Mouse (Mus musculus): ENCODE data around the gene 1700016H13Rik. TPM values are rescaled to one million over a fixed set of nuclear protein-coding genes. Genes with fewer than 3 reads are reported as not detected.
A peak's percentile ranks its signal among the peaks of the same experiment; 100 is the strongest.

Gene 1700016H13Rik
- polyA plus RNA-seq, 1 experiment = not detected

DNA sequence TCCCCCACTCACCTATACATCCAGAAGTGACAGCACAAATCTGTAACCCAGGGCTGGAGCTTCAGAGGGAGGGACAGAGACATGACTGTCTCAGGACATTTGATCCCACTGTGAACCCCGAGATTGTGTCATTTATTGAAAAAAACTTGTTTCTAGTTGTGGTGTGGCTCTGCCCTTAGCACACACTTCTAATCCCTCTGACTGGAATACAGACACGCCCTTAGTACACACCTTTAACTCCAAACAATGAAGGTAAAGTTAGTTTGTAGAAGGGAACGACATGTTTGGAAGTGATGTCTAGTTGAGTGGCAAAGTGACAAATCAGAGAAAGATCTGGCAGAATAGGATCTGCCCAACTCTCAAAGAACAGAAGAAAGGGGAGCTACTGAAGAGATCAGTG, 16.0 kb upstream of the 1700016H13Rik start:
- Histone ChIP-seq H3K27ac (ENCODE audit: insufficient read depth, low read length) (no peak overlapping the region), H3K4me3 (replicated peaks; ENCODE audit: insufficient read depth, low read depth, low read length) (no peak overlapping the region), H3K4me1 (ENCODE audit: control insufficient read depth, insufficient read depth, low read length) (no peaks in the 10 kb centered on the region), H3K27me3 (ENCODE audit: control insufficient read depth, insufficient read depth, low read length) (no peaks in the 10 kb centered on the region)
- TF ChIP-seq CTCF (IDR thresholded peaks at IDR 0.05; ENCODE audit: borderline replicate concordance, insufficient read depth, low read depth, low read length) (no peak), POLR2A (IDR thresholded peaks at IDR 0.05; ENCODE audit: borderline replicate concordance, insufficient read depth, low read length) (no peak)
- WGBS = 80% methylated on average over 3 of the region's 3 CpGs
- DNase-seq = no peak

DNA sequence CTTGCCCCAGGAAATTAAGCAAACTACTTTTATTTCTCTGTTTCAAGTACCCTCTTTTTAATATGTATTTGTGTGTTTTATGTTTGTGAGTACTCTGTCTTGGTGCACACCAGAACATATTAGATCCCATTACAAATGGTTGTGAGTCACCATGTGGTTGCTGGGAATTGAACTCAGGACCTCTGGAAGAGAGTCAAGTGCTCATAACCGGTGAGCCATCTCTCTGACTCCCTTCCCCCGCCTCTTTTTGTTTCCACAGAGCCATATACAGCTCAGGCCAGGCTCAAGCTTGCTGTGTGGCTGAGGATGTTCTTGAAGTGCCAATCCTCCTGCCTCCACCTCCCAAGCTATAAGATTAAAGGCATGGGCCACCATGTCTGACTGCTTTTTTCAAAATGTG, 10.1 kb upstream of the 1700016H13Rik start:
- WGBS = 62% methylated on average over 2 of the region's 2 CpGs
- H3K27me3 ChIP-seq (ENCODE audit: control insufficient read depth, insufficient read depth, low read length) = no peaks in the 10 kb centered on the region
- H3K4me3 ChIP-seq (replicated peaks; ENCODE audit: insufficient read depth, low read depth, low read length) = no peak overlapping the region
- H3K4me1 ChIP-seq (ENCODE audit: control insufficient read depth, insufficient read depth, low read length) = no peaks in the 10 kb centered on the region
- TF ChIP-seq POLR2A (IDR thresholded peaks at IDR 0.05; ENCODE audit: borderline replicate concordance, insufficient read depth, low read length) (no peak), CTCF (IDR thresholded peaks at IDR 0.05; ENCODE audit: borderline replicate concordance, insufficient read depth, low read depth, low read length) (no peak)
- no peak overlapping the region for H3K27ac ChIP-seq (ENCODE audit: insufficient read depth, low read length)
- no peak for DNase-seq

DNA sequence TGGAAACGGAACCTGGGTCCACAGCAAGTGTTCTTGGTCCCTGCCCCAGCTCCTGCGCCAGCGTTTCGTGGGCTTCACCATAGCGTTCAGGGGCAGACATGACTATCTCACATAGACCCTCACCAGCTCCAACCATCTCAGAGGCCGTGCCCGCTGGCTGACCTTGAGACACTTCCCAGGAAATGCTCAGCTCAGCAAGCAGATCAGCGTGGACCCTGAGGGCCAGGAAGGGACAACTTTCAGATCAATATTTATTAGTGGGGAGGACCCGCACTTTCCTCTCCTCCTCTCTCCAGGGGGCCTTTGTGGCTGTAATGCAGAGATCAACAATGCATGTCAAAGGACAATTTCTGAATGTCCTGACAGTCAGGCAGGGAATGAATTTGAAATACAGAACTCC, 9.1 kb upstream of the 1700016H13Rik start:
- WGBS = 64% methylated on average over 9 of the region's 9 CpGs
- no peak overlapping the region for H3K4me3 ChIP-seq (replicated peaks; ENCODE audit: insufficient read depth, low read depth, low read length)
- DNase-seq = no peak
- no peak overlapping the region for H3K27ac ChIP-seq (ENCODE audit: insufficient read depth, low read length)
- TF ChIP-seq POLR2A (IDR thresholded peaks at IDR 0.05; ENCODE audit: borderline replicate concordance, insufficient read depth, low read length) = no peak
- no peak for TF ChIP-seq CTCF (IDR thresholded peaks at IDR 0.05; ENCODE audit: borderline replicate concordance, insufficient read depth, low read depth, low read length)
- H3K27me3 ChIP-seq (ENCODE audit: control insufficient read depth, insufficient read depth, low read length) = no peaks in the 10 kb centered on the region
- H3K4me1 ChIP-seq (ENCODE audit: control insufficient read depth, insufficient read depth, low read length) = no peaks in the 10 kb centered on the region

DNA sequence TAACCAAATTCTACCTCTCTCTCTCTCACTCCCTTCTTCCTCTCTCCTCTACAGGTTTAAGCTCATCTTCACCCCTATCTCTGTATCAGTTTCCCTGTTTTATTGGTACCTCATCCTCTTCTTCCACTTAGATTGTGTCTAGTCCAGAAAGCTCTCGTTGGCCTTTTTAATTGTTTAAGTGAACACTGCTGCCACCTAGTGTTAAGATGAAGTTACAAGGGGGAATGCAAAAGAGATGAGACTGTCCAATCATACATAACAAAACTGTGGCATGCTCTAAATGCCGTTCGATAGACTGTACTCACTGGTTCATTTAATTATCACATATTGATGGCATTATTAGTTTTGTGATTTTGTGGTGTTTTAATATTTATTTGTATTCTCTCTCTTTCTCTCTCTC, 3.8 kb upstream of the 1700016H13Rik start:
- TF ChIP-seq CTCF (IDR thresholded peaks at IDR 0.05; ENCODE audit: borderline replicate concordance, insufficient read depth, low read depth, low read length) (peak; percentile 25; the same call in 1 of the 2 replicates), POLR2A (IDR thresholded peaks at IDR 0.05; ENCODE audit: borderline replicate concordance, insufficient read depth, low read length) (no peak)
- Histone ChIP-seq H3K4me1 (ENCODE audit: control insufficient read depth, insufficient read depth, low read length) (no peaks in the 10 kb centered on the region), H3K27ac (ENCODE audit: insufficient read depth, low read length) (no peak overlapping the region), H3K27me3 (ENCODE audit: control insufficient read depth, insufficient read depth, low read length) (no peaks in the 10 kb centered on the region), H3K4me3 (replicated peaks; ENCODE audit: insufficient read depth, low read depth, low read length) (no peak overlapping the region)
- 11% methylated on average over 3 of the region's 3 CpGs for WGBS
- DNase-seq = peak in 1 of 2 experiments; percentile 35

DNA sequence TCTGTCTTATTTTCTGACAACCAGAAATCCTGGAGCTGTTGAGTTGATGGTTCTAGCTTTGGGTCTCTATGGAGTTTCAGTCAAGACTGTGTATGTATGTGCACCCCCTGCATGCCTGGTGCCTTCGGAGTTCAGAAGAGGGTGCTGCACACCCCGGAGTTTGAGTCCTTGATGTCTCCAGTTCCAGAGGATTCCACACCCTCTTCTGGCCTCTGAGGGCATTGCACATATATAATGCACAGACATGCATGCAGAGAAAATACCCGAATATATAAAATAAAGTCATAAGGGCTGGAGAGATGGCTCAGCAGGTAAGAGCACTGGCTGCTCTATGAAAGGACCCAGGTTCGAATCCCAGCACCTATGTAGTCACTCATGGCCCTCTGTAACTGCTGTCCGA, 3.1 kb upstream of the 1700016H13Rik start:
- no peak for TF ChIP-seq POLR2A (IDR thresholded peaks at IDR 0.05; ENCODE audit: borderline replicate concordance, insufficient read depth, low read length)
- no peak for TF ChIP-seq CTCF (IDR thresholded peaks at IDR 0.05; ENCODE audit: borderline replicate concordance, insufficient read depth, low read depth, low read length)
- DNase-seq = no peak
- H3K4me1 ChIP-seq (ENCODE audit: control insufficient read depth, insufficient read depth, low read length) = no peaks in the 10 kb centered on the region
- no peak overlapping the region for H3K4me3 ChIP-seq (replicated peaks; ENCODE audit: insufficient read depth, low read depth, low read length)
- H3K27me3 ChIP-seq (ENCODE audit: control insufficient read depth, insufficient read depth, low read length) = no peaks in the 10 kb centered on the region
- WGBS = 51% methylated on average over 5 of the region's 5 CpGs
- no peak overlapping the region for H3K27ac ChIP-seq (ENCODE audit: insufficient read depth, low read length)

DNA sequence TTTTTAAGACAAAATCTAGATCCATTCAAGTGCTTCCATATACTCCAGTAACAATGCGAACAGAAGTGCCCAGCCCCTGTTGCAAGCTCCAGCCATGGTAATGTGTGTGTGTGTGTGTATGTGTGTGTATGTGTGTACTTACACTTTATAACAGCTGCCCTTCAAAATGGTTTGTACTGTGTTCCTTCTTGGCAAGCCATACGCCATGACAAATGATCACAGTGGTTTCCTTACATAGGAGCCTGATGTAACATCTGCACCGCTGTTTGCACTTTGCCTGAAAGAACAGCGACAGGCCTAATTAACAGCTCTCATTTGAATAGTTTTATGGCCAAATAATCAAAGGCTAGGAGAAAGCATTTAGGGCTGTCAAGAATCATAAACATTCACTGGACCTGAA, 1.0 kb downstream of the 1700016H13Rik start:
- no peak for DNase-seq
- no peaks in the 10 kb centered on the region for H3K27me3 ChIP-seq (ENCODE audit: control insufficient read depth, insufficient read depth, low read length)
- H3K27ac ChIP-seq (ENCODE audit: insufficient read depth, low read length) = no peak overlapping the region
- no peaks in the 10 kb centered on the region for H3K4me1 ChIP-seq (ENCODE audit: control insufficient read depth, insufficient read depth, low read length)
- no peak overlapping the region for H3K4me3 ChIP-seq (replicated peaks; ENCODE audit: insufficient read depth, low read depth, low read length)
- 51% methylated on average over 4 of the region's 4 CpGs for WGBS
- TF ChIP-seq POLR2A (IDR thresholded peaks at IDR 0.05; ENCODE audit: borderline replicate concordance, insufficient read depth, low read length) (no peak), CTCF (IDR thresholded peaks at IDR 0.05; ENCODE audit: borderline replicate concordance, insufficient read depth, low read depth, low read length) (no peak)

DNA sequence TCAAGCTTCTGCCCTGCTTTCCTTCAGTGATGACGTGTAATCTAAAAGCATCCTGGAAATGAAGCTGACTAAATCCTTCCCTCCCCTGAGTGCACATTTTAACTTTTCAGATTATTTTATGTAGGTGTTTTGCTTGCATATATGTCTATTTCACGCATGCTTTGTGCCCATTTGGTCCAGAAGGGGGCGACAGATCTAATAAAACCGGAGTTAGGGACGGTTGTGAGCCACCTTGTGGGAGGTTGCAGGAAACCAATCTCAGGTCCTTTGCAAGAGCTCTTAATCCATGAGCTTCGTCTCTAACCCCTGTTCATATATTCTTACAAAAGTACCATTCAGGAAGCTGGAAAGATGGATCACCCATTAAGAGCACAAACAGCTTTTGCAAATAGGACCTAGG, 1.6 kb downstream of the 1700016H13Rik start:
- no peaks in the 10 kb centered on the region for H3K4me1 ChIP-seq (ENCODE audit: control insufficient read depth, insufficient read depth, low read length)
- H3K27ac ChIP-seq (ENCODE audit: insufficient read depth, low read length) = no peak overlapping the region
- DNase-seq = no peak
- TF ChIP-seq CTCF (IDR thresholded peaks at IDR 0.05; ENCODE audit: borderline replicate concordance, insufficient read depth, low read depth, low read length) = peak; percentile 36; the same call in 1 of the 2 replicates
- TF ChIP-seq POLR2A (IDR thresholded peaks at IDR 0.05; ENCODE audit: borderline replicate concordance, insufficient read depth, low read length) = no peak
- no peak overlapping the region for H3K4me3 ChIP-seq (replicated peaks; ENCODE audit: insufficient read depth, low read depth, low read length)
- no peaks in the 10 kb centered on the region for H3K27me3 ChIP-seq (ENCODE audit: control insufficient read depth, insufficient read depth, low read length)
- 49% methylated on average over 6 of the region's 6 CpGs for WGBS

DNA sequence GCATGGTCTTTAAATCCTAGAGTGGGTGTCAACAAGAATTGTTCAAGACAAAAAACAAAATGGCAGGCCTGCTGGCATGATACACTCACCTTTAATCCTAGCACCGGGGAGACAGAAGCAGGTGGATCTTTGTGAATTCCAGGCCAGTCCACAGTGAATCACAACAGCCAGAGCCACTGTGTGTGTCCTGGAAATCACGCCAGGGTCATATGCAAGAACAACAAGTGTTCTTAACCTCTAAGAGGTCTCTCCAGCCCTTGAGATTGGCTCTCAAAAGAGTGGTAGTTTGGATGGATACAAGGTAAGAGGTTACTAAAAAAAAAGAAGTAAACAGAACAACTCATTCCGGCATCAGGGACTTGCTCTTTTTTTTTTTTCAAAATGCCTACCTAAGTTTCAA, 8.5 kb downstream of the 1700016H13Rik start:
- WGBS = 81% methylated on average over 3 of the region's 3 CpGs
- TF ChIP-seq CTCF (IDR thresholded peaks at IDR 0.05; ENCODE audit: borderline replicate concordance, insufficient read depth, low read depth, low read length) (no peak), POLR2A (IDR thresholded peaks at IDR 0.05; ENCODE audit: borderline replicate concordance, insufficient read depth, low read length) (no peak)
- H3K4me3 ChIP-seq (replicated peaks; ENCODE audit: insufficient read depth, low read depth, low read length) = no peak overlapping the region
- no peaks in the 10 kb centered on the region for H3K27me3 ChIP-seq (ENCODE audit: control insufficient read depth, insufficient read depth, low read length)
- no peak overlapping the region for H3K27ac ChIP-seq (ENCODE audit: insufficient read depth, low read length)
- DNase-seq = no peak
- H3K4me1 ChIP-seq (ENCODE audit: control insufficient read depth, insufficient read depth, low read length) = no peaks in the 10 kb centered on the region
